Mouse (Mus musculus) heart, embryonic 16.5 days (tissue): ENCODE data around the gene Ccl9. TPM values are rescaled to one million over a fixed set of nuclear protein-coding genes. Genes with fewer than 3 reads are reported as not detected.

Experiments used
- ATAC-seq: fragments of 200-750 bp; cut with Nextera tagmentation; replicated peaks from 2 replicates; pipeline ENCODE4 v1.8.0; 2017; ENCODE audit warnings: moderate number of reproducible peaks; ENCODE audit not compliant: insufficient read depth, low FRiP score; ENCODE audit errors: extremely low read depth
- H3K27ac ChIP-seq: fragments of 300-500 bp; sonication (generic); 2 replicates; pipeline ENCODE4 v1.5.1; 2014; ENCODE audit warnings: mild to moderate bottlenecking, low read length, control low read depth, moderate library complexity
- H3K27me3 ChIP-seq: fragments of 300-500 bp; sonication (generic); 2 replicates; pipeline ENCODE4 v1.6.1; 2014; ENCODE audit warnings: low read length, mixed read lengths; ENCODE audit not compliant: control insufficient read depth, insufficient read depth
- H3K36me3 ChIP-seq: fragments of 300-500 bp; sonication (generic); 2 replicates; pipeline ENCODE4 v1.6.1; 2014; ENCODE audit not compliant: control insufficient read depth, insufficient read depth
- H3K4me1 ChIP-seq: fragments of 300-500 bp; sonication (generic); 2 replicates; pipeline ENCODE4 v1.6.1; 2014; ENCODE audit warnings: low read length, mixed read lengths; ENCODE audit not compliant: control insufficient read depth, insufficient read depth
- H3K4me2 ChIP-seq: fragments of 300-500 bp; sonication (generic); 2 replicates; pipeline ENCODE4 v1.6.1; 2014; ENCODE audit warnings: low read depth, mild to moderate bottlenecking, control low read depth, low read length
- H3K4me3 ChIP-seq: fragments of 300-500 bp; sonication (generic); 2 replicates; pipeline ENCODE4 v1.5.1; 2014; ENCODE audit warnings: mild to moderate bottlenecking, control low read depth, low read length
- H3K9ac ChIP-seq: fragments of 300-500 bp; sonication (generic); 2 replicates; pipeline ENCODE4 v1.6.1; 2014; ENCODE audit warnings: low read length, control low read depth
- H3K9me3 ChIP-seq: fragments of 300-500 bp; sonication (generic); replicated peaks from 2 replicates; pipeline ENCODE4 v1.6.1; 2016; ENCODE audit warnings: low read length; ENCODE audit not compliant: control insufficient read depth
- WGBS: fragments of 180-500 bp; shearing (Covaris S2); extraction: QIAGEN DNeasy Blood & Tissue Kit; methylation state at CpG from one replicate; pipeline ENCODE4 v1.1.7; 2014; 5-methylcytosine and 5-hydroxymethylcytosine counted together
- polyA plus RNA-seq: library from polyadenylated mRNA; unstranded; fragments of >200 nt; fragmentation: Nextera tagmentation; extraction: Ambion mirVana; gene quantifications from 2 replicates; pipeline ENCODE4 v1.2.1, GENCODE M21; 2015

The Ccl9 gene
- polyA plus RNA-seq, 1 experiment from 2014 or later = 3.6 TPM

DNA sequence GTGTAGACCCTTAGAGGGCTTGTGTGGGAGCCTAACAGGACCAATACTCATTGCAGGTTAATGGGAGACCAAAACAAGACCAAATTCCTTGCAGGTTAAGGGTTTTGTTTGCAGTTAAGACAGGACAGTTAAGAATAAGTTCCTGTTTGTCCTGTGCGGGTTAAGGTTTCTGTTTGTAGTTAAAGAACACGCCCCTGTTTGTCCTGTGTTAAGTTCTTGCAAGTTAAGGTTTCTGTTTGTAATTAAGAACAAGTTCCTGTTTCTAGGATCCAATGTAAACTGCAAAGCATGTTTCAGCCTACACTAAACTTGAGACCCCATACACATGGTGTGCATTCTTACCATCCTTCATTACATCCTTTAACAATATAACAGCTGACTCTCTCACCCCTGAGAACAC is 8.2 kb downstream of the Ccl9 start:
- H3K27me3 ChIP-seq = no peaks in the 10 kb centered on the region
- no peak for ATAC-seq
- no peaks in the 10 kb centered on the region for H3K4me1 ChIP-seq
- H3K4me2 ChIP-seq = no peak overlapping the region
- 78% methylated on average over 2 of the region's 2 CpGs for WGBS
- no peak overlapping the region for H3K27ac ChIP-seq
- no peak overlapping the region for H3K9ac ChIP-seq
- no peaks in the 10 kb centered on the region for H3K9me3 ChIP-seq
- H3K4me3 ChIP-seq = no peak overlapping the region
- no peaks in the 10 kb centered on the region for H3K36me3 ChIP-seq

DNA sequence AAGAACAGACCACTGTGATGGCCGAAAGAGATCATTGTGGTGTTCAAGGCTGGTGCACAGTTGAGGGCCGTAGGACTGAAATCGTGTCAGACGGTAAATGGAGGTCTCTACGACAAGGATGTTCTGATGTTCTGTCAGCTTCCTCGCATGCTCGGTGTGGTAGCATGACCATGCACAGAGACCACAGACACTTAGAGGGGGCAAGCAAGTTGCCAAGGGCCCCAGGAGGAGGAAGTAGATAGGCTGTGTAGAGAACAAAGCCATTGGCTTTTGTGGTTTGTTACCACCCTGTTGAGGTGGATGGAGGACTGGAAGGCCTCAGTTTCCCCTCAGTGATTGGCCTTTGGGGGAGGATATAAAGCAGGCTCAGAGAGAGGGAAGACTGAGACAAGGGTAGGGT is 9.2 kb downstream of the Ccl9 start:
- Histone ChIP-seq H3K9ac (no peak overlapping the region), H3K4me2 (no peak overlapping the region), H3K9me3 (no peaks in the 10 kb centered on the region), H3K27me3 (no peaks in the 10 kb centered on the region), H3K27ac (no peak overlapping the region), H3K4me3 (no peak overlapping the region), H3K36me3 (no peaks in the 10 kb centered on the region), H3K4me1 (no peaks in the 10 kb centered on the region)
- no peak for ATAC-seq
- 85% methylated on average over 7 of the region's 7 CpGs for WGBS

DNA sequence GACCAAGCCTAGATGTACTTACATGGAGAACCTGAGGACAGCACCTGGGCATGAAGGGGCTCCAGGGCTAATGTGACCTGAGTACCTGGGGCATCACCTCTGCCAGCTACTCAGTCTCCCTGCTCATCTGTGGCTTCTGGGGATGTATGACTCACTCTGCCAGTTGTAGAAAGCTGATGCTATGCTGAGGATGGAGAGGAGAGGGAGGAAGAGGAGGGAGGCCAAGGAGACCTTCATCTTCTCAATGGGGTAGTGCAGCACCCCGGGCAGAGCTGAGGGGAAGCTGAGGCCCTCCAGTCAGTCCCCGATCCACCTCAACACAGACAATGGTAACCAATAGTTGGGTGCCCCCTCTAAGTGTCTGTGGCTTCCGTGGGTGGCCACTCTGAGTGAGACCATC is 9.7 kb downstream of the Ccl9 start:
- 72% methylated on average over 3 of the region's 3 CpGs for WGBS
- Histone ChIP-seq H3K36me3 (no peaks in the 10 kb centered on the region), H3K4me2 (no peak overlapping the region), H3K27me3 (no peaks in the 10 kb centered on the region), H3K4me3 (no peak overlapping the region), H3K27ac (no peak overlapping the region), H3K9ac (no peak overlapping the region), H3K4me1 (no peaks in the 10 kb centered on the region), H3K9me3 (no peaks in the 10 kb centered on the region)
- no peak for ATAC-seq

DNA sequence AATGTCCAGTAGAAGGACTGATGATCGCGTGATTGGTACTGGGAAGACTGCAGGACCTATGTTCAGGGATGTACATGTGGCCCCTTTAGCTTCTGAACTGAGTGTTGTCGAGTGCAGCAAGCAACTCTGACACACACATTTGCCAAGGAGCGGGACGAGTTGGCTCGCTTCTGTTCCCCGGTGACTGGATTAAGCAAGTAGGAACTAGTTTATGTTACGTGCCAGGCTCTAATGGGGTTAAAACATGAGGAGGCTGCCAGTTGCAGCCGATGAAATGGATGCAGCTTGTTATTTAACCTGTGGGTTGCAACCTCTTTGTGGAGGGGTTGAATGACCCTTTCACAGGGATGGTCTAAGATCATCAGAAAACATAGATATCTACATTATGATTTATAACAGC is 10.4 kb downstream of the Ccl9 start:
- H3K9ac ChIP-seq = no peak overlapping the region
- H3K36me3 ChIP-seq = no peaks in the 10 kb centered on the region
- H3K27ac ChIP-seq = no peak overlapping the region
- no peaks in the 10 kb centered on the region for H3K9me3 ChIP-seq
- ATAC-seq = no peak
- no peaks in the 10 kb centered on the region for H3K27me3 ChIP-seq
- WGBS = 84% methylated on average over 9 of the region's 9 CpGs
- H3K4me2 ChIP-seq = no peak overlapping the region
- no peak overlapping the region for H3K4me3 ChIP-seq
- H3K4me1 ChIP-seq = no peaks in the 10 kb centered on the region

DNA sequence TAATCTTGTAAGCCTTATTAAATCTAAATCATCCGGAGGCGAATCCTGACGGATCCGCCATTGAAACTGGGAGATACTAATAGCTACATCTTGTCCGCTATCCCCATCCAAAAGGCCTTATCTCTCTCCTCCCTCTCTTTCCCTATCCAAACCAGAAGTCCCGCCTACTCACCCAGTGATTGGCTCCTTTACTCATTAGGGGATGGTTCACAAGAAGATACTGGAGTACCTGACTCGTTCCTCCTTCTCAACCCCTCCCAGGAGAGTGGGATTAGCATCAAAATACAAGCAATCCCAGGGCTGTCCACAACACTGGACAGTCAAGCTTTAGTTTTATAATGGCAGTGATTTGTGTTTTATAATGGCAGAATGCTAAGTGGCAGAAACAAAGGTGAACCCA is 11.1 kb downstream of the Ccl9 start:
- WGBS = 62% methylated on average over 7 of the region's 7 CpGs
- Histone ChIP-seq H3K27me3 (no peaks in the 10 kb centered on the region), H3K27ac (no peak overlapping the region), H3K9me3 (no peaks in the 10 kb centered on the region), H3K4me2 (no peak overlapping the region), H3K4me1 (no peaks in the 10 kb centered on the region), H3K4me3 (no peak overlapping the region), H3K36me3 (no peaks in the 10 kb centered on the region), H3K9ac (no peak overlapping the region)
- ATAC-seq = no peak

DNA sequence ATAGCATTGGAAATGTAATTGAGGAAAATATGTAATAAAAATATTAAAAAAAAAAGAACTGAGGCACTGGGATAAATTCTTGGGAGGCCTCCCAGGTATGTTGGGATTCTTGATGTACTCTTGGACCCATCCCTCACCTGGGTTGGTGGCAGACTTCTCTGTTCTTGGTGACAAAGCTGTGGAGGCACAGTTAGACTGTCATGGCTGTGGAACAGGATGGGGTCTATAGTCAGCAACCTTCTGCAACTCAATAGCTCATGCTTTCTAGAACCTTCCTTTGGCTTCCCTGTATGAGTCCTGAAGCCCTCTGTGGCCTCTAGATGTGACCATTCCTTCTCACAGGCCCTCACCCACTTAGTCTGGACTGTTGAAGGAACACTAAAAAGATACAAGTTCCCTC is 11.8 kb downstream of the Ccl9 start:
- ATAC-seq = no peak
- no peak overlapping the region for H3K27ac ChIP-seq
- no peak overlapping the region for H3K4me3 ChIP-seq
- no peak overlapping the region for H3K4me2 ChIP-seq
- H3K4me1 ChIP-seq = no peaks in the 10 kb centered on the region
- no peaks in the 10 kb centered on the region for H3K36me3 ChIP-seq
- H3K9me3 ChIP-seq = no peaks in the 10 kb centered on the region
- no peak overlapping the region for H3K9ac ChIP-seq
- no peaks in the 10 kb centered on the region for H3K27me3 ChIP-seq

DNA sequence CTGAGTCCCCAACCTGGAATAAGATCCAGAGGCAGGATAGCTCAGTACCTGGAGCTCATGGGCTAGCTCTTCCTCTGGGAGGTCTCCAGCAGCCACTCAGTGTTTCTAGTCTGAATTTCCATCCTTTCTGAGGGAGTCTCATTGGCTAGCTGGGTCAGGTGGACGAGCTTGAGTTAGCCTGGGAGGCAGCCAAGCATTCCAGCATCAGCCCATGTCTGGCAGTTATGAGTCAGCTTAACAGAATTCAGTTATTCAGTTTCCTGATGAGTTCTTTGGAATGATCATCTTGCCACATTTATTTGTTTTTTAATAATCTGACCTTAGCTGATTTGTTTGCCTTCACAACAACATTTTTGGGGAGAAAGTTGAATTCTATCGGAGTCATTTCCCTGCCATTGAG is 14.7 kb downstream of the Ccl9 start:
- H3K36me3 ChIP-seq = no peaks in the 10 kb centered on the region

DNA sequence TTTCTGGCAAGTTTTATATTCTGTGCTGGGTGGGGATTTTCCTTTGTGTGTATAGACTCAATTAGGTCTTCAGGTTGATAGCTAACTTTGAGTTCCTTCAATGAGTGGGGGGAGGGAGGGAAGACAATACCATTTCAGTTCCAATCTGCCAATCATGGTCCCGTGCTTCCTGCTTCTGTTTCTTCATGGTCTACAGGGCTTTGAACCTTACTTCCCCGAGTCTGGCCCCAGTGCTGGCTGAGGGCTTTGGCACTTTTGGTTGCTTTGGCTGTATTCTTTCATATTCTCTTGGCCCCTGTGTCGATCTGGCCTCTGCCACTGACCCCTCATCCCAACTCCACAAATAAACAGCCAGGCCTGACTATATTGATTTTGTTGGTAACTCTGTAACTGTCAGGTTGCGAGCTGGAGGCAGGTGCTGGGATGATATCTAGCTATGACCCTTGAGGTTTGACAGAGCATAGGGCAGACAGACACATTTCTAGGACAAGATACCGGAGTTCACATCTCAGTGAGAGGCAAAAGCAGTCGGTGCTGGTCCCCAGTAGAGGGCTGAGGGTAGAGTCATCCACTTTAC is 16.0 kb downstream of the Ccl9 start:
- WGBS = 57% methylated on average over 6 of the region's 6 CpGs
- H3K9me3 ChIP-seq = no peaks in the 10 kb centered on the region
- no peaks in the 10 kb centered on the region for H3K36me3 ChIP-seq
- no peak overlapping the region for H3K27ac ChIP-seq
- no peak overlapping the region for H3K4me2 ChIP-seq
- no peaks in the 10 kb centered on the region for H3K4me1 ChIP-seq
- H3K4me3 ChIP-seq = no peak overlapping the region
- ATAC-seq = no peak
- H3K27me3 ChIP-seq = no peaks in the 10 kb centered on the region
- H3K9ac ChIP-seq = no peak overlapping the region

More for the DNA sequence above, 14.7 kb downstream of the Ccl9 start:
- 58% methylated on average over 2 of the region's 2 CpGs for WGBS
- H3K27ac ChIP-seq = no peak overlapping the region
- H3K4me2 ChIP-seq = no peak overlapping the region
- no peaks in the 10 kb centered on the region for H3K27me3 ChIP-seq
- H3K4me3 ChIP-seq = no peak overlapping the region
- H3K4me1 ChIP-seq = no peaks in the 10 kb centered on the region
- H3K9ac ChIP-seq = no peak overlapping the region
- no peak for ATAC-seq
- no peaks in the 10 kb centered on the region for H3K9me3 ChIP-seq

DNA sequence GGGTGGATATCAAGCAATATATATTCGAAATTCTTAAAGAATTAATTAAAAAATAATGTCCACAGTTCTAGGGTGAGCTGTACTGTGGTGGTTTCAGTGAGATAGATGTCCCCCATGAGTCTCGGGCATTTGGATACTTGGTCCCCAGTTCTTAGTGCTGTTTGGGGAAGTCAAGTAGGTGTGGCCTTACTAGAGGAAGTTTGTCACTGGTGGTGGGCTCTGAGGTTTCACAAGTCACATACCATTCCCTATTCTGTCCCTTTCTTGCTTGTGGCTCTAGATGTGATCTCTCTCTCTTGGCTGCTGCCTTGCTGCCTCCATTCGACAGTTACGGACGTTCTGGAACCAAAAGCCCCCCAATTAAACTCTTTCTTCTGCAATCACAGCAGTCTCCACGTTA is 18.0 kb downstream of the Ccl9 start:
- Histone ChIP-seq H3K4me1 (no peaks in the 10 kb centered on the region), H3K27ac (no peak overlapping the region), H3K36me3 (no peaks in the 10 kb centered on the region), H3K9me3 (no peaks in the 10 kb centered on the region), H3K9ac (no peak overlapping the region), H3K27me3 (no peaks in the 10 kb centered on the region), H3K4me3 (no peak overlapping the region), H3K4me2 (no peak overlapping the region)
- WGBS = 63% methylated on average over 6 of the region's 6 CpGs
- no peak for ATAC-seq

DNA sequence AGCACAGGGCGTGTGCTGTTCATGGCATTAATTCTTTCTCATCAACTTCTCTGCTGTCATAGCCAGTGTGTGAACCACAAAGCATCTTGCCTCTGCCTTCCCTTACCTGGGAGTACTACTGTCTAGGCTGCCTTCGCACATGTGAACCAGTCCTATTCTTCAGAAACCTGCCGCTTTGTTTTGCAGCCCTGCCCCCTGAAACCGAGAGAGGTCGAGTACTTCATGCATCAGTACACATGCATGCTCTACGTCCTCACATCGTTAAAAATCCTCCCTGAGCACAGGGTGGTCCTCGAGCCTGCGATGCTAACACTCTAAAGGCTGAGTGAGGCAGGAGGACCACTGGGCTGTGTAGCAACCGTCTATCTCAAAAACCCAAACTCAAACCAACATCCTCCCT is 21.4 kb downstream of the Ccl9 start:
- ATAC-seq = no peak
- H3K4me3 ChIP-seq = no peak overlapping the region
- H3K9ac ChIP-seq = no peak overlapping the region
- no peak overlapping the region for H3K4me2 ChIP-seq
- no peaks in the 10 kb centered on the region for H3K36me3 ChIP-seq
- 72% methylated on average over 10 of the region's 10 CpGs for WGBS
- no peak overlapping the region for H3K27ac ChIP-seq
- H3K27me3 ChIP-seq = no peaks in the 10 kb centered on the region
- H3K4me1 ChIP-seq = no peaks in the 10 kb centered on the region
- no peaks in the 10 kb centered on the region for H3K9me3 ChIP-seq
